Mouse (Mus musculus): ENCODE data around the gene Apom.
"Not testable (repeated sequence)": the region's sequence is repeated elsewhere in the genome, so short reads cannot be mapped to it uniquely, and the experiment has no call there.

Gene Apom

DNA sequence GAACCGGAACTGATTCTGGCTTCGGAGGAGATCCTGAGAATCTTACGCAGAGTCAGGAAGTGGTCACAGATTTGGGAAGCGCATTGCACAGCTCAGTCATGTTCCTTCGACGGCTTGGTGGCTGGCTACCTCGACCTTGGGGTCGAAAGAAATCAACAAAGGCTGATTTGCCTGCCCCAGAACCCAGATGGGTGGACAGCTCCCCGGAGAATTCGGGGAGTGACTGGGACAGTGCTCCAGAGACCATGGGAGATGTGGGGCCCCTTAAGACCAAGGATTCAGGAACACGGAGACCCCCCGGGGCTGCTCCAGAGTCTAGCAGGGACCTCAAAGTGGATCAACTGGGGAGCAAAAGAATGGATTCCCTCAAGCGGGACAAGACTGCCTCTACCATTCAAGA, 4.8 kb downstream of the Apom start:
- no peak for DNase-seq (ENCODE audit: low spot score)

DNA sequence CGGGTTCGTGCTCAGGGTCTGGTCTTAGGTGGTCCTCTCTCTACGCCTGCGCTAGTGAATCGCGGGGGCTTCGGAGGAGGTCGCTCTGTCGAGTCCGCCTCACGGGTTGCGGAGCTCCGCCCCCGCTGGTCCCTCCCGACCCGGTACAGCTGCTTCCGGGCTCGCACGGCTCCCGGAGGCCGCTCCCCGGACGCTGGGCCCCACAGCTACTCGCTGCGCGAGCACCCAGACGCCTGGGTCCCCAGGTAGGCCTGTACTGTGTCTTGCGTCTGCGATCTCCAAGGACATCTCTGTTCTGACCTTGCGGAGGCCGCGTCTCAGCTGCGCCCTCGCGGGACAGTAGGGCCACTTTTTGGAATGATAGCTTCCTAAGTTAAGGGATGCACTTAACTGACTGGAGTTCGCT, 5.6 kb downstream of the Apom start, which contains the start of gene D17H6S53E:
D17H6S53E (plus strand) TSS at position 168 of the 406 bp plus-strand sequence.
- DNase-seq (ENCODE audit: low spot score), result peak; percentile 56

DNA sequence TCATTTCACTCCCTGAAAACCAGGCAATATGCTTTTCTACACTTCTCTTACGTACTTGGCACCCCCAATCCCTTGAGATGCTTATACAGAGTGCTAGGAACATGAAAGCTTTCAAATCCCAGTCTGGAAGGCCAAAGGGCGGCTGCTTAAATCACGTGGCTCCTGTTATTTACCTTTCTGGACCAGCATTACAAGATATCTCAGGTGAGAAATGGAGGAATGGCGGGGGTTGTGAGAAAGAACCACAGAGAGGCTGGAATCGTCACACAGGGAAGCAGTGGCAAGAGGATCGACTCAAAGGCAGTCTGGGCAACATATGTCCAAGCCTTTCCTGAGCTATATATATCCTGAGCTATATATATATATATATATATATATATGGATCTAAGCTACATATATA, 6.3 kb downstream of the Apom start:
- DNase-seq (ENCODE audit: low spot score), result no peak

DNA sequence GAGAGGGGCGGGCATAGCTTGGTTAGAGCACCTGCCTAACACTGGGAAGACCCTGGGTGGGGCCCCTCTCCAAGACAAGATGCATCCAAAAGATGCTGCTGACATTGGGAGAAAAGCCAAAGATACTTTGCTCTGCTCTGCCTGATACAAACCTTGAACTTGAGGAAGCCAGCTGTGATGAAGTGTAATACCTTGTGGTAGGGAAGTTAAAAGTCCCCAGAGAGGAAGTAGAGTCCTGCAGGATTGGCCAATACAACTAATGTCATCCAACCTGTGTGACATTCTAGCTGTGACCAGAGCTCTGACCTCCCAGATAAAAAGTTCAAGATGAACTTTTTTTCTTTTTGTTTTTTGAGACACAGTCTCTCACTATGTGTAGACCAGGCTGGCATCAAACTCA, 6.8 kb downstream of the Apom start:
- no peak for DNase-seq (ENCODE audit: low spot score)

DNA sequence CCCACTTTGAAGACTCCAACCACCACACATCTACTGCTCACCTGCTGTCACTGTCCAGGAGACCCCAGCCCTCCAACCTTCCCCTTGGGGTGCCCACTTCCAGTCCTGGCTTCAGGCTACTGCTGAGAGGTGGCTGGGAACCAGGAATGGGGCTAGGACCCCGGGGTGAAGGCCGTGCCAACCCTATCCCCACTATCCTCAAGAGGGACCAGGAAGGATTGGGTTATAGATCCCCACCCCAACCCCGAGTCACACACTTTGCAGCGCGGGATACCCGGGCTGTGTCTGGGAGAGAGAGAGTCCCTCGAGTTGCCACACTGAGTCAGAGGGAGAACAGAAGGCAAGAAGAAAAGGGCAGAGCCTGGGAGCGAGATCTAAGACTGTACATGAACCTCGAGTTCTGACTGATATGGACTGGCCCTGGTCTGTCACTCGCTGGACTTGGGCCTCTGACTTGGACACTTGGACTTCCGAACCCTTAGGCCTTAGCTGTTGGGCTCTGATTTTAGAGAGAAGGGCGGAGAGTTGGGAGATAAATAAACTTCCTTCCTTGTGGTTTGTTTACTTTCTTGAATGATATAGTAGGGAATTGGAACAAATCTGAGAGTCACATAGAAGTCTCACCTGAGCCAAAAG, 7.5 kb downstream of the Apom start:
- DNase-seq (ENCODE audit: low spot score), result not testable (repeated sequence)

DNA sequence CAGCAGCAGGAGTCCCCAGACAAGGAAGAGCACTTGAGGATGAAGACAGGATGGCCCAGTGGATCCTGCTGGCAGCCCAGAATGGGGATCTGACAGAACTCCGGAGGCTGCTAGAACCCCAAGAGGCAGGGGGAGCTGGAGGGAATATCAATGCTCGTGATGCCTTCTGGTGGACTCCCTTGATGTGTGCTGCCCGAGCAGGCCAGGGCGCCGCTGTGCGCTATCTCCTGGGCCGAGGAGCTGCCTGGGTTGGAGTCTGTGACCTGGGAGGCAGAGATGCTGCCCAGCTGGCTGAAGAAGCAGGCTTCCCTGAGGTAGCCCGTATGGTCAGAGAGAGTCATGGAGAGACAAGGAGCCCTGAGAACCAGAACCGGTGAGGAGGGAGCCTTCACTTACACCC, 8.6 kb downstream of the Apom start:
- not testable (repeated sequence) for DNase-seq (ENCODE audit: low spot score)

DNA sequence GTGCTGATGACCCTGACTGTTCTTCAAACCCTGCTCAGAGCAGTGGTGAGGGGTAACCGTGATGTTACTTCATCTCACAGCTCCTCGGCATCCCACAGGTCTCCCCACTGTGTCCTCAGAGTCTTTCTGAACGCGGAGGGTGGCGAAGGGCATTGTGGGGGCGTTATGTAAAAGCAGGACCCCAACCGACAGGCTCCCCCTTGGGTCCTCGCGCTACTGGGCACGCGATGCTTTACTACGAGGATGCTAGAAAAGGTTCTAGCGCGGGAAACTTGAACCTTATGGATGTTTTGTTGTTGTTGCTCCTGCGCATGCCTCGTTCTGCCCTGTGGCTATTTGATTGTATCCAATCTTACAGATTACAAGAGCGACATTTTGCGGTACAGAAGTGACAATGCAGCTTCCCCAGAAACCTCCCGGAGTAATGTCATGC, 10.0 kb downstream of the Apom start, which contains the start of gene Csnk2b:
Csnk2b (minus strand) TSS at position 183 of the 433 bp plus-strand sequence.
- DNase-seq (ENCODE audit: low spot score), result no peak

DNA sequence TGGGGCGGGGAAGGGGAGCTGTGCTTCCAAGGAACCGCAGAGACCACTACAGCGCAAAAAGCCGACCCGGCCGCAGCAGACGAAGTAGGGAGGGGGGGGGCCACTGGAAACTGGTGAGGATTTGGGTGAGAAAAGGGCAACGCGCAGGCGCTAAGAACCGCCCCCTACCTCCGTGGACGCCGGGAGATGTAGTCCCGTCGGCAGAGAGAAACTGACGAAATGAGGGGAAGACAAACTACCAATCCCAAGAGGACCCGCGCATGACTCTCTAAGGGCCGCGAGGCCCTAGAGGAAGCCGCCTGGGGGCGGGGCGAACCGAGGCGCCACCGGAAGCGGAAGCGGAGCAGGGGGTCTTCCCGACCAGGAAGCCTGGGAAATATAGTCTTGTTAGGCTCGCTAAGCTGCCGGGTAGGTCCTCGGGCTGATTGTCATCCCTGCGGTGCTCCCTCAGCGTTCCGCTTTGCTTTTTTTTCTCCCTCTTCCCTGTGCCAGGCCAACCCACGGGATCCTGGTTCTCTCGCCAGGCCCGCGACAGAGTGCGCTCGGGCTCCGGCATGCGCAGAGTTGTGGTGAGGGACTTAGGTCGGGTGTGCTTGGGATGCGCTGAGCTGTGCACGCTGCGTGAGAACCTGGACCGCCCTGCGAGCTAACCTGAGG, 10.6 kb downstream of the Apom start, which contains the start of gene Gpank1:
Gpank1 (plus strand) TSS at position 313 of the 657 bp plus-strand sequence.
- peak; percentile 86 for DNase-seq (ENCODE audit: low spot score)

DNA sequence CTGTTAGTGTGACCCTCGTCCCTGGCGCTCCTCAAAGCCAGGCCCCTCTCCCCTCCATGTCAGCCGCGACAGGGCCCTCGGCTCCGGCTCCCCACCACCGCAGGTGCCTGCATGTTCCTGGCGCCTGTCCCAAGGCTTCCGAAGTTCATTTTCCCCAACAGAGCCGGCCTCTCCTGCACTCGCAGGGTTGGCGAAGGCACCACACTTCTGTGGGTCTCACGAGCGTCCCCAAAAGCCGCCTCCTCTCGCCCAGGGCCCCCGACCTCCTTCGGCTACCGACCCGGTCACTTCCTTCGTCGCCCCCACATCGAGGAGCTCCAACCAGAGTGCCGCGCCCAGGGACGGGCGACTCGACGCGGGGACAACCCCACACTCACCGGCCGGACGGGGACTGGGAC, 11.1 kb downstream of the Apom start:
- DNase-seq (ENCODE audit: low spot score), result no peak

DNA sequence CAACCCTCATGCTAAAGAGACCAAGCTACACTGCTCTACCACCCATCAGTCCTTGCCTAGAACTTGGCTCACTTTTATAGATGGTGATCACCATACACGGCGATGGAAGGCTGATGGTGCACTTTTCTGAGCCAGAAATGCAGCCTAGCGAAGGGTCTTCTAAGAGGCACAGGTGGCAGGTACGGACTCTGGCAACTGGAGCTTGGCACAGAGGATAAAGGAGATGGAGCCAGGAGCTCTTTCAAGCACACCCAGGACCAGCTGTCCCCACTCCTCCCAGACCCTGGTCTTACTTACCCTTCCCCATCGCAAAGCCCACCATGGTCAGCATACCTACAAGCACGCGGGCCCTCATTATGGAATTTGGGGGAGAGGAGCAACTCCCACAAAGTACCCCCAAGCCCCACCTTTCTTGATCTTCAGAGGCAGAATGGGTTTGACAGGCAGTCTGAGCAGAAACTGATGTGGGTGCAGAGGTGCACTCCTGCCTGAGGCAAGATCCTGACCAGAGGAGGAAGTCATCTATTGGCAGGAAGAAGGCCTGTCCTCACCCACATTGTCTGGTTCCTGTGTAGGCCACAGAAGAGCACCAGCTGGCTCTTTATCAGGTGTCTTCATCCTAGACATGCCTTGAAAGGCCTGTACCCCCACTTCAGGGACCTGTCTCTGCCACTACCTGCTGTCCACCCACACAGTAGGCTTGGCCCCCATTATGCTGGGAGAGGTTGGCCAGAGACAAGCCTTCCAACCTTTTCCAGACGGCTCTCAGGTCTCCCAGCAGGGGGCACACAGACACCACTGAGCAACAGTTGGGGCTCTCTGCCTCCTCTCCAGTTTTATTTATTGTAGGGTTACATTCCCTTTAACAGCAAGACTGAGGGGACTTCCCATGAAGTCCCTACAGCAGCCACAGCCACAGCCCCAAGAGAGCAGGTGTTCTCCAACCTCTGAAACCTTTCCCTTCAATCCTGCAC, 16.5 kb downstream of the Apom start, which contains the start of gene Ly6g5b:
Ly6g5b (minus strand) TSS at position 383 of the 974 bp plus-strand sequence.
- no peak for DNase-seq (ENCODE audit: low spot score)

DNA sequence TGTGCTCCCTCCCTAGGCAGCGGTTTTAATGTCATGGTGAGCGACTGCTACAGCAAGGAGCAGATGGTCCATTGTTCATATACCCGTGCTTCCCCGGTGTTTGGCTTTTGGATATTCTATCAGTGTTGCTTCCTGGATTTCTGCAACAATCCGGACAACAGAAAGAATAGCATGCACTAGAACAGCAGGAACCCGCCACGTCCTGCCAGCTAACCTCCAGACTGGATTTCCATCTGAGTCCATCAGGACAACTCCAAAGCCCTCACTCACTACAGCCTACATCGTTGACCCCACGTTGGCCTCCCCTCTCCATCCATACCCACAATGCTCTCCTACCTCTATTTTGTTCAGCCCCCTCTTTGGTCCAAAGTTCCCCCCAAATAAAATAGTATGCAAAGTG, 20.1 kb downstream of the Apom start:
- DNase-seq (ENCODE audit: low spot score), result no peak

DNA sequence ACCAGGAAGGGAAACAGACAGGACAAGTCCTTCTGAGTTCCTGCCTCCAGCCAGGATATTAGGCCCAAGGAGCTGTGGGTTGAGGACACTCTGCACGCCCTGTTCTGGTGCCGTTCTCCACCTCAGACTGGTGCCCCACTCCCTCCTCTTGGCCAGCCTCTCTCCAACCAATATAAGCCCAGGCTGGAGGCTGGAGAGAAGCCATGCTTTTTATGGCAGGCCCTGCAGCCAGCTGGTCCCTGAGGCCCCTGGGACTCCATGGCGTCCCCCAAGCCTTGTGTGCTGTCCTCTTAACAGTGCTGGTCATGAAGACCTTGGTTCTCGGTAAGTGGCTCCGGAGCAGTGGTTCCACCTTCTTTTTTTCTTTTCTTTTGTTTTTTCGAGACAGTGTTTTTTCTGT, 23.8 kb downstream of the Apom start, which contains the start of gene Ly6g5c:
Ly6g5c (plus strand) TSS at position 183 of the 400 bp plus-strand sequence.
- no peak for DNase-seq (ENCODE audit: low spot score)

DNA sequence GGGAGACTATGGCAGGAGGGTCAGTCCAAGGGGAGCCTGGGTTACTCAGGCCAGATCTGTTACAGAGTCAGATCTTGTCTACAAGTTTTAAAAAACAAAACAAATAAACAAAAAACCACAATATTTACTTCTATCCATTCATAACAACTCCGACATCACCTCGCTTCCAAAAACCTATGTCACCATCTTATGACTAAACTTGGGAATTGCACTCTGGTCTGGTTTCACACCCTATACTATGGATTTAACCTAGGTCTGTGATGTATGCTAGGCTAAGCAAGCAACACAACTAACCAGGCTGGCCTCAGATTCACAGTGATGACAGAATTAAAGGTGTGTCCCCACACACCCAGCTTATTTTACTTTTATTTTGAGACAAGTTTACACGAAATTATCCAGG, 25.3 kb downstream of the Apom start:
- DNase-seq (ENCODE audit: low spot score), result no peak

DNA sequence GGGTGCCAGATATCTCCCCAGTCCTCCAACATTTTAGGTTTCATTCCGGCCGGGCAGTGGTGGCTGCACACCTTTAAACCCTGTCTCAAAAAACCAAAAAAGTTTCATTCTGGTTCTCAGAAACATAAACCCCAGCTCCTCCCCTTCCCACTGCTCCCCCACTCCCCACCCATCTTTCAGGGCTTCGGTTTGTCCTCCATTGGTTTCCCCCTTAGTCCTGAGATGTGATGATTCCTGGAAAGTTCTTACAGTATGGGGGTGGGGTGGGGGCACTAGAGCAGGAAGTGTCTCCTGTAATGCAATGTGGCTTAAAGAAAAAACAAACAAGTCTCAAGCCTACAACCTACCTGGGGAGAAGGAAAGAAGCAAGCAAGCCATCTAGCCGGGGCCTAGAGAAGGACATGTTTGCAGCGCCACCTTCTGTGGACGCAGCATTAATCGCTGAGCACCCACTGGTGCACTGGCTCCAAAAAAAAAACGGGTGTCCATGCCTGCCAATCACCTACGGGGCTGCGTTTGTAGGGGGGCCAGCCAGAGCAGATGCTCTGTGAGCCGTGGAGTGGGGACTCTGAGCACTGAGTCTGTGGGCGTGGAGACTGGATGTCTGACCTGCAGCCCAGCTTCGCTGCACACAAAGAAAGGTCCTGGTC, 26.0 kb downstream of the Apom start:
- DNase-seq (ENCODE audit: low spot score), result no peak

DNA sequence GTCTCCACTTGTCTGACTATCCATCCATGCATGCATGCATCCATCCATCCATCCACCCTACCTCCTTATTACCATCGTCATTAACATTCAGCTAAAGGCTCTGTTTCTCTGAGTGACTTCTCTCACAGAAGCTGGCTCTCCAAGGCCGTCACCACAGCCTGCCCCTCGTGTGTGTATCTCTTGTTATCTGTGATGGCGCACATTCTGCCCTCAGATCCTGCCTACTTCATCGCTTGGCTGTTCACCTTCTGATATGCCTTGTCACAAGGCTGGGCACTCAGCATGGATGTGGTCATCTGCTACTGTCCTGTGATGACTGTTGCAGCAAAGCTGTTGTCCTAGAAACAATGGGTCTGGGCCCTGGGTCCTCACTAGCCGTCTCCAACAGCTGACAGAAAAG, 27.1 kb downstream of the Apom start:
- DNase-seq (ENCODE audit: low spot score), result no peak

DNA sequence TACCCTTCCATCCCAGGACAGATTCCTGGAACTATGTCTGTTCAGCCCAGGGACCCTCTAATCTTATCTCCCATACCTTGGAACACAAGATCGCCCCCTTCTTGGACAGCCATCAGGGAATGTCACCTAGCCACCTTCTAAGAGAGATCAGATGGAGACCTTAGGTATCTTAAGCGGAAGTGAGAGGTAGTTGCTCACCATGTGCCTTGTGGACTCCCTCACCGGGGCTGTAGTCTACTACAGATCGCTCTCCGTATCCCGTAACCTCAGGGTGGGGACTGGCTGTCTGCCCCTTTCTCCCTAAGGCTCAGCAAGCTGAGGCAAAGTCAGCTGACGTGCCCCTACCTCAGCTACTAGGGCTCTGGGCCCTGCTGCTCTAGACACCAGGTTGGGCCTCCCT, 27.8 kb downstream of the Apom start:
- DNase-seq (ENCODE audit: low spot score), result no peak

DNA sequence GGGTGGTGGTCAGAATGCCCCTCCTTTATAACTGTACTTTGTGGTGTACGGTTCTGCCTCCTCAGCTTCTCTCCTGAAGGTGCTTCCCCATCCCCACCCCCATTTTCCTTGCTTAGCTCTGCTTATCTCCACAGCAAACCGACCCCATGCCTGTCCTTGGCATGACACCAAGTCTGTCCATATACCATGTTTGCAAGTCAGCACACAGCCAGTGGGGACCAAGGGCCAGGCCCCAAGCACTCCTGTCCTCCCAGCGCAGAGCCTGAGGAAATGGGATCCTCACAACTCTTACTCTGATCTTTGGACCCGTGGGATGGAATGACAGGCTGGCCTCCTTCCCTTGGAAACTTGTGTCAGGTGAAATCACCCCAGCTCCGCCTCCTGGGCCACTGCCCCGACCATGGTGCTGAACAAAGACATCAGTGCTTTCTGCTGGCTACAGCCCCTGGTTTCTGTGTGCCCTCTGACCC, 28.6 kb downstream of the Apom start:
- no peak for DNase-seq (ENCODE audit: low spot score)

DNA sequence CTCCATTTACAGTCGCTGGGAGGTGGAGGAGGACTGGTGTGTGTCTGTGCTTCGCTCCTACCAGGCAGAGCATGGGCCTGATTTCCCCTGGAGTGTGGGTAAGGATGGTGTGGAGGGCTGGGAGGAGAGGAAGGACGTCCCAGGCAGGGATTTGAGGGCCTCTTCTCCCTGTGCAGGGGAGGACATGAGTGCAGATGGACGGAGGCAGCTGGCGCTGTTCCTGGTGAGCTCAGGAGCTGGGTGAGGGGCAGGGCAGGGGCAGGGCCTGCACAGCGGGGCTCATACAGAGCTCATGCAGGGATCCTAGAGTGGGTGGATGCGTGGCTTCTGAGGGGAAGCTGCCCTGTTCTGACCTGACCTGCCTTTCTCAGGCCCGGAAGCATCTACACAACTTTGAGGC, 29.6 kb downstream of the Apom start:
- DNase-seq (ENCODE audit: low spot score), result no peak

DNA sequence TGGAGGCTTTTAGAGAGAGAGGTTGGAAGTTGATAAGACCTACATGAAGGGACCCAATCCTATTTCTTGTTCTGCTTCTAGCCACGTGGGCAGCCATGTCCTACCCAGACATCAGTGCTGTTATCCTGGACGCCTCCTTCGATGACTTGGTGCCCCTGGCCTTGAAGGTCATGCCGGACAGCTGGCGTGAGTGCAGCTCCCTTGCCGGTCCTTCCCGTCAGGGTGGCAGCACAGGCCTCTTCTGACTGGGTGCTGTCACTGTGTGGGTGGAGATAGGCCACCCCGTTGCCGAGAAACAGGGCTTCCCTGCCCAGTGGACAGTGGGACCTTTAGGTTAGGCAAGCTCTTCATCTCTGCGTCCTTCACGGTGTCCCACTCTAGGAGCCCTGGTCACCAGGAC, 30.7 kb downstream of the Apom start:
- no peak for DNase-seq (ENCODE audit: low spot score)

DNA sequence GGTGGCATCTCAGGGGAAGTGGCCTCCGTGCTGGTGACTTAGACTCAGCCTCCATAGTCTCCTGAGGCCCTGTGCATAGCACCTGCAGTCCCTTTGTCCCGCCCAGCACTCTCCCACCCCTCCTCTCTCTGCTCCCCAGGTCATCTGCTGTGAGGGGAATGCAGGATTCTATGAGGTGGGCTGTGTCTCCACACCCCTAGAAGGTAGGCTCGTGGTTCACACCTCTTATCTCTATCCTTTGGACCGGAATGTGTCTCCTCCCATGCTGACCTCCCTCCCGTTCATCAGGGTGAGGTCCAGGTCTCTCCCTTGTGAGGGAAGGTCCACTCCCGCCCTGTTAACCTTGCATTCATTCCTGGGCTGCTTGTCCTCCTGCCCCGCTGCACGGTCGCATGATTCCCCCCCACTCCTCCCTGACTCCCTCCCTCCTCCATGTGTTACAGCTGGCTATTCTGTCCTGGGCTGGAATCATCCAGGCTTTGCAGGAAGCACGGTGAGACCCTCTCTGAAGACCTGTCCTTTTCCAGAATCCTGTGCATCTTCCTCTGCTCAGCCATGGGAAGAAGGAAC, 31.6 kb downstream of the Apom start:
- no peak for DNase-seq (ENCODE audit: low spot score)

DNA sequence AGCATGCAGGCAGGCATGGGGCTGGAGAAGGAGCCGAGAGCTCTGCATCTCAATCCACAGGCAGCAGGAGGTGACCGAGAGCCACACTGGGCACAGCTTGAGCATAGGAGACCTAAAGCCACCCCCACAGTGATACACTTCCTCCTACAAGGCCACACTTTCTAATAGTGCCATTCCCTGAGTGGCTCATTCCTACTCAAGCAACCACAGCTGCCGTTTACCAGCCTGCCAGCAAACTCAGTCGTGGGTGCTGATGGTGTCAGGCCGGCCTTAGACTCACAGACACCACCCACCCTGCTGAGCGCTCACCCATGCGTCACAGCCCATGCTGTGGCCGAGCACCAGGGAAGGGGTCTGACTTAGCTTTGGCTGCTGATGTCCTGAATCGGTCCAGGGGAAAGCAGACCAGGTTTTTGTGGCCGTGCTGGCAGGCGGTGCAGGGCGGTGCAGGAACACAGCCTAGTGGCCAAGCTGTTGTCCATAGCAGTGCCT, 34.6 kb downstream of the Apom start:
- no peak for DNase-seq (ENCODE audit: low spot score)
